Mouse (Mus musculus) neural tube, embryonic 12.5 days (tissue): ENCODE results near the gene Cul3. TPM values are rescaled to one million over a fixed set of nuclear protein-coding genes. Genes with fewer than 3 reads are reported as not detected.
"Not testable (repeated sequence)": the region's sequence is repeated elsewhere in the genome, so short reads cannot be mapped to it uniquely, and the experiment has no call there.

ENCODE experiments used
- ATAC-seq: fragments of 200-750 bp; cut with Nextera tagmentation; 2 replicates; pipeline ENCODE4 v1.8.0; 2017; ENCODE audit warnings: low read depth, mild to moderate bottlenecking, moderate TSS enrichment, moderate library complexity; ENCODE audit not compliant: low FRiP score
- H3K27ac ChIP-seq: fragments of 300-500 bp; sonication (generic); 2 replicates; pipeline ENCODE4 v1.5.1; 2016
- H3K27me3 ChIP-seq: fragments of 300-500 bp; sonication (generic); replicated peaks from 2 replicates; pipeline ENCODE4 v1.6.1; 2016; ENCODE audit warnings: mild to moderate bottlenecking
- H3K36me3 ChIP-seq: fragments of 300-500 bp; sonication (generic); 2 replicates; pipeline ENCODE4 v1.6.1; 2016; ENCODE audit warnings: mild to moderate bottlenecking
- H3K4me1 ChIP-seq: fragments of 300-500 bp; sonication (generic); 2 replicates; pipeline ENCODE4 v1.6.1; 2016
- H3K4me2 ChIP-seq: fragments of 300-500 bp; sonication (generic); replicated peaks from 2 replicates; pipeline ENCODE4 v1.6.1; 2016; ENCODE audit warnings: mild to moderate bottlenecking
- H3K4me3 ChIP-seq: fragments of 300-500 bp; sonication (generic); 2 replicates; pipeline ENCODE4 v1.5.1; 2016
- H3K9ac ChIP-seq: fragments of 300-500 bp; sonication (generic); 2 replicates; pipeline ENCODE4 v1.6.1; 2016; ENCODE audit warnings: mild to moderate bottlenecking
- H3K9me3 ChIP-seq: fragments of 300-500 bp; sonication (generic); 2 replicates; pipeline ENCODE4 v1.6.1; 2016; ENCODE audit warnings: mild to moderate bottlenecking
- WGBS: fragments of 180-500 bp; shearing (Covaris S2); methylation state at CpG from one replicate; pipeline ENCODE4 v1.1.7; 2016; 5-methylcytosine and 5-hydroxymethylcytosine counted together
- polyA plus RNA-seq: library from polyadenylated mRNA; unstranded; fragments of >200 nt; fragmentation: Nextera tagmentation; extraction: Ambion mirVana; gene quantifications from 2 replicates; pipeline ENCODE4 v1.2.1, GENCODE M21; 2016

The Cul3 gene
- 29.6 and 33.1 TPM in 2 replicates for polyA plus RNA-seq

GRCm38 (mm10) chr1:80340436-80341376, at the start of gene Cul3:
Cul3 (minus strand) TSS chr1:80340480.
- Histone ChIP-seq H3K4me2 (peak within 1 kb of the TSS; percentile 72), H3K4me3 (peak within 1 kb of the TSS; percentile 98), H3K27me3 (no peaks in the 10 kb centered on the region), H3K27ac (peak within 1 kb of the TSS; percentile 98), H3K4me1 (peaks cover 8% of the 10 kb centered on the region), H3K36me3 (no peaks in the 10 kb centered on the region), H3K9me3 (no peaks in the 10 kb centered on the region), H3K9ac (peak within 1 kb of the TSS; percentile 98)
- ATAC-seq = peak; percentile 98
- 3% methylated on average over 66 of the region's 85 CpGs for WGBS

GRCm38 (mm10) chr1:80389518-80389917, 49.2 kb upstream of the Cul3 start:
- 90% methylated on average over 7 of the region's 7 CpGs for WGBS

GRCm38 (mm10) chr1:80383613-80384589, 43.6 kb upstream of the Cul3 start:
- Histone ChIP-seq H3K36me3 (no peaks in the 10 kb centered on the region), H3K4me2 (no peak overlapping the region), H3K4me3 (no peak overlapping the region), H3K9me3 (no peaks in the 10 kb centered on the region), H3K4me1 (no peaks in the 10 kb centered on the region), H3K27me3 (no peaks in the 10 kb centered on the region), H3K9ac (no peak overlapping the region), H3K27ac (no peak overlapping the region)
- ATAC-seq = no peak
- WGBS = 88% methylated on average over 25 of the region's 25 CpGs

More at GRCm38 (mm10) chr1:80389518-80389917, 49.2 kb upstream of the Cul3 start:
- H3K4me3 ChIP-seq = no peak overlapping the region
- H3K4me1 ChIP-seq = no peaks in the 10 kb centered on the region
- no peak overlapping the region for H3K4me2 ChIP-seq
- no peak overlapping the region for H3K27ac ChIP-seq
- H3K9ac ChIP-seq = no peak overlapping the region
- H3K36me3 ChIP-seq = no peaks in the 10 kb centered on the region
- ATAC-seq = no peak
- H3K9me3 ChIP-seq = no peaks in the 10 kb centered on the region
- no peaks in the 10 kb centered on the region for H3K27me3 ChIP-seq

GRCm38 (mm10) chr1:80382928-80383327, 42.6 kb upstream of the Cul3 start:
- WGBS = 55% methylated on average over 7 of the region's 7 CpGs
- Histone ChIP-seq H3K9me3 (no peaks in the 10 kb centered on the region), H3K36me3 (no peaks in the 10 kb centered on the region), H3K27ac (no peak overlapping the region), H3K9ac (no peak overlapping the region), H3K4me1 (no peaks in the 10 kb centered on the region), H3K4me2 (no peak overlapping the region), H3K27me3 (no peaks in the 10 kb centered on the region), H3K4me3 (no peak overlapping the region)
- ATAC-seq = no peak

- no peaks in the 10 kb centered on the region for H3K9me3 ChIP-seq
- ATAC-seq = no peak
- no peaks in the 10 kb centered on the region for H3K36me3 ChIP-seq
- 18% methylated on average over 4 of the region's 4 CpGs for WGBS
- no peak overlapping the region for H3K4me3 ChIP-seq
- H3K27ac ChIP-seq = no peak overlapping the region
- no peaks in the 10 kb centered on the region for H3K4me1 ChIP-seq
- no peak overlapping the region for H3K4me2 ChIP-seq
- H3K9ac ChIP-seq = no peak overlapping the region
- H3K27me3 ChIP-seq = no peaks in the 10 kb centered on the region
Observed at GRCm38 (mm10) chr1:80381302-80381701, 41.0 kb upstream of the Cul3 start.

- H3K27ac ChIP-seq = no peak overlapping the region
- no peak overlapping the region for H3K9ac ChIP-seq
- no peak overlapping the region for H3K4me2 ChIP-seq
- no peaks in the 10 kb centered on the region for H3K36me3 ChIP-seq
- no peaks in the 10 kb centered on the region for H3K27me3 ChIP-seq
- H3K9me3 ChIP-seq = no peaks in the 10 kb centered on the region
- ATAC-seq = no peak
- H3K4me1 ChIP-seq = no peaks in the 10 kb centered on the region
- H3K4me3 ChIP-seq = no peak overlapping the region
- WGBS = 92% methylated on average over 3 of the region's 3 CpGs
Observed at GRCm38 (mm10) chr1:80372010-80372409, 31.7 kb upstream of the Cul3 start.

- WGBS = 89% methylated on average over 3 of the region's 3 CpGs
- ATAC-seq = no peak
- H3K36me3 ChIP-seq = no peaks in the 10 kb centered on the region
Observed at GRCm38 (mm10) chr1:80371189-80371889, 31.1 kb upstream of the Cul3 start.

GRCm38 (mm10) chr1:80363486-80363885, 23.2 kb upstream of the Cul3 start:
- Histone ChIP-seq H3K9ac (no peak overlapping the region), H3K36me3 (no peaks in the 10 kb centered on the region), H3K27ac (no peak overlapping the region), H3K4me1 (no peaks in the 10 kb centered on the region), H3K4me2 (no peak overlapping the region), H3K4me3 (no peak overlapping the region), H3K27me3 (no peaks in the 10 kb centered on the region), H3K9me3 (no peaks in the 10 kb centered on the region)
- no peak for ATAC-seq
- 94% methylated on average over 8 of the region's 8 CpGs for WGBS

More at GRCm38 (mm10) chr1:80371189-80371889, 31.1 kb upstream of the Cul3 start:
- Histone ChIP-seq H3K4me2 (no peak overlapping the region), H3K9me3 (no peaks in the 10 kb centered on the region), H3K27ac (no peak overlapping the region), H3K9ac (no peak overlapping the region), H3K4me3 (no peak overlapping the region), H3K27me3 (no peaks in the 10 kb centered on the region), H3K4me1 (no peaks in the 10 kb centered on the region)

- H3K27me3 ChIP-seq = no peaks in the 10 kb centered on the region
- ATAC-seq = no peak
- no peaks in the 10 kb centered on the region for H3K9me3 ChIP-seq
- no peak overlapping the region for H3K4me3 ChIP-seq
- 91% methylated on average over 2 of the region's 2 CpGs for WGBS
- no peaks in the 10 kb centered on the region for H3K36me3 ChIP-seq
- H3K27ac ChIP-seq = no peak overlapping the region
- no peaks in the 10 kb centered on the region for H3K4me1 ChIP-seq
- H3K4me2 ChIP-seq = no peak overlapping the region
- no peak overlapping the region for H3K9ac ChIP-seq
Observed at GRCm38 (mm10) chr1:80362946-80363345, 22.7 kb upstream of the Cul3 start.

GRCm38 (mm10) chr1:80362400-80362799, 22.1 kb upstream of the Cul3 start:
- 68% methylated on average over 2 of the region's 2 CpGs for WGBS
- no peak for ATAC-seq
- no peak overlapping the region for H3K9ac ChIP-seq
- no peaks in the 10 kb centered on the region for H3K9me3 ChIP-seq
- H3K27me3 ChIP-seq = no peaks in the 10 kb centered on the region
- no peak overlapping the region for H3K4me3 ChIP-seq
- no peak overlapping the region for H3K4me2 ChIP-seq
- H3K27ac ChIP-seq = no peak overlapping the region
- H3K4me1 ChIP-seq = no peaks in the 10 kb centered on the region
- H3K36me3 ChIP-seq = no peaks in the 10 kb centered on the region

GRCm38 (mm10) chr1:80361771-80362170, 21.5 kb upstream of the Cul3 start:
- not testable (repeated sequence) for H3K27ac ChIP-seq, ATAC-seq, H3K36me3 ChIP-seq, H3K9ac ChIP-seq, H3K4me2 ChIP-seq, H3K4me3 ChIP-seq, H3K4me1 ChIP-seq, H3K27me3 ChIP-seq, H3K9me3 ChIP-seq
- 92% methylated on average over 2 of the region's 2 CpGs for WGBS
